Mouse (Mus musculus): ENCODE measurements at regions not wholly inside any gene's neighbourhood (a gene's known extent, or its start where the extent isn't known, plus 50 kb on each side); places are given as distances from the start of the nearest gene placed in this dataset.
A peak's percentile ranks its signal among the peaks of the same experiment; 100 is the strongest.

- Histone ChIP-seq H3K9me3 (ENCODE audit: control insufficient read depth, low read length) (no peaks in the 10 kb centered on the region), H3K9ac (ENCODE audit: low read length) (no peak overlapping the region), H3K27ac (ENCODE audit: low read depth) (no peak overlapping the region), H3K36me3 (ENCODE audit: control insufficient read depth, insufficient read depth, low read length) (no peaks in the 10 kb centered on the region), H3K4me2 (ENCODE audit: low read length) (no peak overlapping the region), H3K4me1 (replicated peaks; ENCODE audit: control insufficient read depth, insufficient read depth, low read length) (no peaks in the 10 kb centered on the region), H3K4me3 (ENCODE audit: low read depth, low read length) (no peak overlapping the region), H3K27me3 (replicated peaks; ENCODE audit: control insufficient read depth, insufficient read depth, low read length) (no peaks in the 10 kb centered on the region)
- ATAC-seq (replicated peaks; ENCODE audit: low FRiP score, low TSS enrichment, low read depth) (no peak), DNase-seq (ENCODE audit: low spot score) (no peak)
- WGBS = 77% methylated on average over 5 of the region's 5 CpGs
Measured at GRCm38 (mm10) chr1:105900158-105900557, 90.0 kb upstream of the Zcchc2 start.

- WGBS = 82% methylated on average over 7 of the region's 7 CpGs
- H3K4me3 ChIP-seq (ENCODE audit: low read depth, low read length) = no peak overlapping the region
- ATAC-seq (replicated peaks; ENCODE audit: low FRiP score, low TSS enrichment, low read depth) (no peak), DNase-seq (ENCODE audit: low spot score) (no peak)
- no peak overlapping the region for H3K9ac ChIP-seq (ENCODE audit: low read length)
- no peaks in the 10 kb centered on the region for H3K36me3 ChIP-seq (ENCODE audit: control insufficient read depth, insufficient read depth, low read length)
- no peaks in the 10 kb centered on the region for H3K9me3 ChIP-seq (ENCODE audit: control insufficient read depth, low read length)
- no peaks in the 10 kb centered on the region for H3K27me3 ChIP-seq (replicated peaks; ENCODE audit: control insufficient read depth, insufficient read depth, low read length)
- H3K4me1 ChIP-seq (replicated peaks; ENCODE audit: control insufficient read depth, insufficient read depth, low read length) = no peaks in the 10 kb centered on the region
- no peak overlapping the region for H3K4me2 ChIP-seq (ENCODE audit: low read length)
- H3K27ac ChIP-seq (ENCODE audit: low read depth) = no peak overlapping the region
Measured at GRCm38 (mm10) chr1:105900920-105901319, 89.3 kb upstream of the Zcchc2 start.

GRCm38 (mm10) chr1:105903286-105904115 is 86.7 kb upstream of the Zcchc2 start:
- Histone ChIP-seq H3K9ac (ENCODE audit: low read length) (no peak overlapping the region), H3K9me3 (ENCODE audit: control insufficient read depth, low read length) (no peaks in the 10 kb centered on the region), H3K27me3 (replicated peaks; ENCODE audit: control insufficient read depth, insufficient read depth, low read length) (no peaks in the 10 kb centered on the region), H3K4me3 (ENCODE audit: low read depth, low read length) (no peak overlapping the region), H3K27ac (ENCODE audit: low read depth) (no peak overlapping the region), H3K4me2 (ENCODE audit: low read length) (no peak overlapping the region), H3K4me1 (replicated peaks; ENCODE audit: control insufficient read depth, insufficient read depth, low read length) (0 out of 2 replicates have a peak, but pooled peaks cover 3% of the 10 kb centered on the region), H3K36me3 (ENCODE audit: control insufficient read depth, insufficient read depth, low read length) (no peaks in the 10 kb centered on the region)
- WGBS = 72% methylated on average over 8 of the region's 8 CpGs
- ATAC-seq (replicated peaks; ENCODE audit: low FRiP score, low TSS enrichment, low read depth) (no peak), DNase-seq (ENCODE audit: low spot score) (no peak)

GRCm38 (mm10) chr1:105904737-105905136 is 85.5 kb upstream of the Zcchc2 start:
- Histone ChIP-seq H3K36me3 (ENCODE audit: control insufficient read depth, insufficient read depth, low read length) (no peaks in the 10 kb centered on the region), H3K9me3 (ENCODE audit: control insufficient read depth, low read length) (no peaks in the 10 kb centered on the region), H3K9ac (ENCODE audit: low read length) (no peak overlapping the region), H3K4me3 (ENCODE audit: low read depth, low read length) (no peak overlapping the region), H3K4me1 (replicated peaks; ENCODE audit: control insufficient read depth, insufficient read depth, low read length) (0 out of 2 replicates have a peak, but pooled peaks cover 5% of the 10 kb centered on the region), H3K27ac (ENCODE audit: low read depth) (no peak overlapping the region), H3K4me2 (ENCODE audit: low read length) (no peak overlapping the region), H3K27me3 (replicated peaks; ENCODE audit: control insufficient read depth, insufficient read depth, low read length) (no peaks in the 10 kb centered on the region)
- no peak for ATAC-seq (replicated peaks; ENCODE audit: low FRiP score, low TSS enrichment, low read depth)
- no peak for DNase-seq (ENCODE audit: low spot score)
- 98% methylated on average over 3 of the region's 3 CpGs for WGBS

GRCm38 (mm10) chr1:105905785-105906426 is 84.3 kb upstream of the Zcchc2 start:
- WGBS = 66% methylated on average over 9 of the region's 9 CpGs

GRCm38 (mm10) chr1:105906427-105906798 is 83.8 kb upstream of the Zcchc2 start:
- WGBS = 84% methylated on average over 2 of the region's 2 CpGs
- Histone ChIP-seq H3K27ac (ENCODE audit: low read depth) (no peak overlapping the region), H3K36me3 (ENCODE audit: control insufficient read depth, insufficient read depth, low read length) (no peaks in the 10 kb centered on the region), H3K4me1 (replicated peaks; ENCODE audit: control insufficient read depth, insufficient read depth, low read length) (0 out of 2 replicates have a peak, but pooled peaks cover 5% of the 10 kb centered on the region), H3K9ac (ENCODE audit: low read length) (no peak overlapping the region), H3K9me3 (ENCODE audit: control insufficient read depth, low read length) (no peaks in the 10 kb centered on the region), H3K27me3 (replicated peaks; ENCODE audit: control insufficient read depth, insufficient read depth, low read length) (no peaks in the 10 kb centered on the region), H3K4me2 (ENCODE audit: low read length) (no peak overlapping the region), H3K4me3 (ENCODE audit: low read depth, low read length) (no peak overlapping the region)
- DNase-seq (ENCODE audit: low spot score) (no peak), ATAC-seq (replicated peaks; ENCODE audit: low FRiP score, low TSS enrichment, low read depth) (no peak)

More at GRCm38 (mm10) chr1:105905785-105906426, 84.3 kb upstream of the Zcchc2 start:
- no peak overlapping the region for H3K27ac ChIP-seq (ENCODE audit: low read depth)
- H3K36me3 ChIP-seq (ENCODE audit: control insufficient read depth, insufficient read depth, low read length) = no peaks in the 10 kb centered on the region
- H3K4me3 ChIP-seq (ENCODE audit: low read depth, low read length) = no peak overlapping the region
- H3K27me3 ChIP-seq (replicated peaks; ENCODE audit: control insufficient read depth, insufficient read depth, low read length) = no peaks in the 10 kb centered on the region
- H3K4me1 ChIP-seq (replicated peaks; ENCODE audit: control insufficient read depth, insufficient read depth, low read length) = 0 out of 2 replicates have a peak, but pooled peaks cover 5% of the 10 kb centered on the region
- no peak overlapping the region for H3K4me2 ChIP-seq (ENCODE audit: low read length)
- DNase-seq (ENCODE audit: low spot score) (no peak), ATAC-seq (replicated peaks; ENCODE audit: low FRiP score, low TSS enrichment, low read depth) (no peak)
- no peak overlapping the region for H3K9ac ChIP-seq (ENCODE audit: low read length)
- no peaks in the 10 kb centered on the region for H3K9me3 ChIP-seq (ENCODE audit: control insufficient read depth, low read length)

- Histone ChIP-seq H3K4me1 (replicated peaks; ENCODE audit: control insufficient read depth, insufficient read depth, low read length) (0 out of 2 replicates have a peak, but pooled peaks cover 5% of the 10 kb centered on the region), H3K4me2 (ENCODE audit: low read length) (no peak overlapping the region), H3K9me3 (ENCODE audit: control insufficient read depth, low read length) (no peaks in the 10 kb centered on the region), H3K36me3 (ENCODE audit: control insufficient read depth, insufficient read depth, low read length) (no peaks in the 10 kb centered on the region), H3K27me3 (replicated peaks; ENCODE audit: control insufficient read depth, insufficient read depth, low read length) (no peaks in the 10 kb centered on the region), H3K27ac (ENCODE audit: low read depth) (no peak overlapping the region), H3K9ac (ENCODE audit: low read length) (no peak overlapping the region), H3K4me3 (ENCODE audit: low read depth, low read length) (no peak overlapping the region)
- ATAC-seq (replicated peaks; ENCODE audit: low FRiP score, low TSS enrichment, low read depth) (0 out of 2 replicates have a peak, but pooled peaks have one; percentile 15), DNase-seq (ENCODE audit: low spot score) (no peak)
- WGBS = 32% methylated on average over 15 of the region's 15 CpGs
Measured at GRCm38 (mm10) chr1:105908029-105908876, 82.0 kb upstream of the Zcchc2 start.

GRCm38 (mm10) chr1:105909121-105909520 is 81.1 kb upstream of the Zcchc2 start:
- Histone ChIP-seq H3K36me3 (ENCODE audit: control insufficient read depth, insufficient read depth, low read length) (no peaks in the 10 kb centered on the region), H3K4me1 (replicated peaks; ENCODE audit: control insufficient read depth, insufficient read depth, low read length) (0 out of 2 replicates have a peak, but pooled peaks cover 5% of the 10 kb centered on the region), H3K4me2 (ENCODE audit: low read length) (no peak overlapping the region), H3K9me3 (ENCODE audit: control insufficient read depth, low read length) (no peaks in the 10 kb centered on the region), H3K27me3 (replicated peaks; ENCODE audit: control insufficient read depth, insufficient read depth, low read length) (no peaks in the 10 kb centered on the region), H3K27ac (ENCODE audit: low read depth) (no peak overlapping the region), H3K9ac (ENCODE audit: low read length) (no peak overlapping the region), H3K4me3 (ENCODE audit: low read depth, low read length) (no peak overlapping the region)
- WGBS = 60% methylated on average over 4 of the region's 4 CpGs
- ATAC-seq (replicated peaks; ENCODE audit: low FRiP score, low TSS enrichment, low read depth) (no peak), DNase-seq (ENCODE audit: low spot score) (no peak)

Measured in intestine, embryonic 14.5 days (tissue).